Mouse (Mus musculus): ENCODE data around the gene Exoc3l2. TPM values are rescaled to one million over a fixed set of nuclear protein-coding genes. Genes with fewer than 3 reads are reported as not detected.

The Exoc3l2 gene
- polyA plus RNA-seq, 1 experiment: not detected

GRCm38 (mm10) chr7:19524420-19525104 lies 61.4 kb downstream of the Exoc3l2 start:
- Histone ChIP-seq H3ac (ENCODE audit: control insufficient read depth, insufficient read length) (no peak overlapping the region), H3K4me3 (no peak overlapping the region), H3K27me3 (ENCODE audit: control insufficient read depth, insufficient read depth, insufficient read length) (peaks cover 50% of the 10 kb centered on the region), H3K79me2 (ENCODE audit: control insufficient read depth, insufficient read depth) (no peaks in the 10 kb centered on the region), H3K4me2 (ENCODE audit: low read depth) (no peak overlapping the region), H3K36me3 (ENCODE audit: control insufficient read depth, insufficient read depth) (no peaks in the 10 kb centered on the region)
- no peak for TF ChIP-seq USF1 (IDR thresholded peaks at IDR 0.05; ENCODE audit: low read depth)
- no peak for TF ChIP-seq POLR2A (IDR thresholded peaks at IDR 0.05; ENCODE audit: insufficient read length, low read depth)
- TF ChIP-seq MYOD1 (IDR thresholded peaks at IDR 0.05; ENCODE audit: control insufficient read depth in 1 of 3, insufficient read length in 2 of 3, low read depth in 2 of 3): no peak
- TF ChIP-seq CEBPB (IDR thresholded peaks at IDR 0.05; ENCODE audit: insufficient read depth, poor library complexity, severe bottlenecking): no peak
- TF ChIP-seq POLR2AphosphoS2 (IDR thresholded peaks at IDR 0.05; ENCODE audit: insufficient read length, low read depth): no peak
- TF ChIP-seq SRF (IDR thresholded peaks at IDR 0.05; ENCODE audit: control insufficient read depth, insufficient read length, low read depth): no peak
- no peak for TF ChIP-seq TCF3 (IDR thresholded peaks at IDR 0.05; ENCODE audit: insufficient read length, low read depth)
- no peak for TF ChIP-seq TCF12 (IDR thresholded peaks at IDR 0.05; ENCODE audit: insufficient read depth, poor library complexity, severe bottlenecking)
- TF ChIP-seq MYOG (IDR thresholded peaks at IDR 0.05; ENCODE audit: control insufficient read depth in 1 of 3, insufficient read depth in 1 of 3, insufficient read length in 2 of 3, low read depth in 2 of 3): no peak
- TF ChIP-seq MAX (IDR thresholded peaks at IDR 0.05; ENCODE audit: low read depth): no peak

- Histone ChIP-seq H3K4me3 (no peak overlapping the region), H3K4me2 (ENCODE audit: low read depth) (no peak overlapping the region), H3K27me3 (ENCODE audit: control insufficient read depth, insufficient read depth, insufficient read length) (peaks cover 45% of the 10 kb centered on the region), H3K79me2 (ENCODE audit: control insufficient read depth, insufficient read depth) (no peaks in the 10 kb centered on the region), H3ac (ENCODE audit: control insufficient read depth, insufficient read length) (no peak overlapping the region), H3K36me3 (ENCODE audit: control insufficient read depth, insufficient read depth) (no peaks in the 10 kb centered on the region)
- TF ChIP-seq POLR2AphosphoS2 (IDR thresholded peaks at IDR 0.05; ENCODE audit: insufficient read length, low read depth): peak; percentile 58
- no peak for TF ChIP-seq USF1 (IDR thresholded peaks at IDR 0.05; ENCODE audit: low read depth)
Measured at GRCm38 (mm10) chr7:19525105-19525481, 62.0 kb downstream of the Exoc3l2 start.

GRCm38 (mm10) chr7:19531077-19531476 lies 67.9 kb downstream of the Exoc3l2 start:
- TF ChIP-seq MAX (IDR thresholded peaks at IDR 0.05; ENCODE audit: low read depth): no peak
- TF ChIP-seq SRF (IDR thresholded peaks at IDR 0.05; ENCODE audit: control insufficient read depth, insufficient read length, low read depth): no peak
- no peak for TF ChIP-seq MYOG (IDR thresholded peaks at IDR 0.05; ENCODE audit: control insufficient read depth in 1 of 3, insufficient read depth in 1 of 3, insufficient read length in 2 of 3, low read depth in 2 of 3)
- no peak for TF ChIP-seq POLR2A (IDR thresholded peaks at IDR 0.05; ENCODE audit: insufficient read length, low read depth)
- TF ChIP-seq TCF12 (IDR thresholded peaks at IDR 0.05; ENCODE audit: insufficient read depth, poor library complexity, severe bottlenecking): no peak
- no peak for TF ChIP-seq USF1 (IDR thresholded peaks at IDR 0.05; ENCODE audit: low read depth)
- TF ChIP-seq CEBPB (IDR thresholded peaks at IDR 0.05; ENCODE audit: insufficient read depth, poor library complexity, severe bottlenecking): no peak
- TF ChIP-seq REST (IDR thresholded peaks at IDR 0.05; ENCODE audit: insufficient read depth, insufficient read length): no peak
- TF ChIP-seq MYOD1 (IDR thresholded peaks at IDR 0.05; ENCODE audit: control insufficient read depth in 1 of 3, insufficient read length in 2 of 3, low read depth in 2 of 3): no peak
- TF ChIP-seq POLR2AphosphoS2 (IDR thresholded peaks at IDR 0.05; ENCODE audit: insufficient read length, low read depth): no peak
- no peak for TF ChIP-seq E2F4 (IDR thresholded peaks at IDR 0.05; ENCODE audit: insufficient read depth)
- no peak for TF ChIP-seq TCF3 (IDR thresholded peaks at IDR 0.05; ENCODE audit: insufficient read length, low read depth)
- H3K36me3 ChIP-seq (ENCODE audit: control insufficient read depth, insufficient read depth): no peaks in the 10 kb centered on the region

GRCm38 (mm10) chr7:19532240-19532639 lies 69.1 kb downstream of the Exoc3l2 start:
- no peaks in the 10 kb centered on the region for H3K36me3 ChIP-seq (ENCODE audit: control insufficient read depth, insufficient read depth)
- no peak overlapping the region for H3K4me2 ChIP-seq (ENCODE audit: low read depth)
- H3K4me3 ChIP-seq: no peak overlapping the region
- no peaks in the 10 kb centered on the region for H3K79me2 ChIP-seq (ENCODE audit: control insufficient read depth, insufficient read depth)
- H3ac ChIP-seq (ENCODE audit: control insufficient read depth, insufficient read length): no peak overlapping the region
- no peaks in the 10 kb centered on the region for H3K27me3 ChIP-seq (ENCODE audit: control insufficient read depth, insufficient read depth, insufficient read length)
- no peak for TF ChIP-seq POLR2A (IDR thresholded peaks at IDR 0.05; ENCODE audit: insufficient read length, low read depth)
- no peak for TF ChIP-seq TCF12 (IDR thresholded peaks at IDR 0.05; ENCODE audit: insufficient read depth, poor library complexity, severe bottlenecking)
- no peak for TF ChIP-seq E2F4 (IDR thresholded peaks at IDR 0.05; ENCODE audit: insufficient read depth)
- TF ChIP-seq REST (IDR thresholded peaks at IDR 0.05; ENCODE audit: insufficient read depth, insufficient read length): no peak
- TF ChIP-seq SRF (IDR thresholded peaks at IDR 0.05; ENCODE audit: control insufficient read depth, insufficient read length, low read depth): no peak
- TF ChIP-seq USF1 (IDR thresholded peaks at IDR 0.05; ENCODE audit: low read depth): no peak
- TF ChIP-seq MYOG (IDR thresholded peaks at IDR 0.05; ENCODE audit: control insufficient read depth in 1 of 3, insufficient read depth in 1 of 3, insufficient read length in 2 of 3, low read depth in 2 of 3): peak in 2 of 3 experiments; percentile 62 to 90
- no peak for TF ChIP-seq POLR2AphosphoS2 (IDR thresholded peaks at IDR 0.05; ENCODE audit: insufficient read length, low read depth)
- peak; percentile 54 for TF ChIP-seq TCF3 (IDR thresholded peaks at IDR 0.05; ENCODE audit: insufficient read length, low read depth)
- TF ChIP-seq MAX (IDR thresholded peaks at IDR 0.05; ENCODE audit: low read depth): no peak
- TF ChIP-seq CEBPB (IDR thresholded peaks at IDR 0.05; ENCODE audit: insufficient read depth, poor library complexity, severe bottlenecking): no peak
- TF ChIP-seq MYOD1 (IDR thresholded peaks at IDR 0.05; ENCODE audit: control insufficient read depth in 1 of 3, insufficient read length in 2 of 3, low read depth in 2 of 3): peak in 2 of 3 experiments; percentile 96

More at GRCm38 (mm10) chr7:19531077-19531476, 67.9 kb downstream of the Exoc3l2 start:
- Histone ChIP-seq H3K4me3 (no peak overlapping the region), H3K79me2 (ENCODE audit: control insufficient read depth, insufficient read depth) (no peaks in the 10 kb centered on the region), H3K4me2 (ENCODE audit: low read depth) (no peak overlapping the region), H3ac (ENCODE audit: control insufficient read depth, insufficient read length) (no peak overlapping the region), H3K27me3 (ENCODE audit: control insufficient read depth, insufficient read depth, insufficient read length) (no peaks in the 10 kb centered on the region)

GRCm38 (mm10) chr7:19534676-19535075 lies 71.5 kb downstream of the Exoc3l2 start:
- no peaks in the 10 kb centered on the region for H3K27me3 ChIP-seq (ENCODE audit: control insufficient read depth, insufficient read depth, insufficient read length)
- H3K79me2 ChIP-seq (ENCODE audit: control insufficient read depth, insufficient read depth): peaks cover under 1% of the 10 kb centered on the region
- no peak overlapping the region for H3ac ChIP-seq (ENCODE audit: control insufficient read depth, insufficient read length)
- no peak overlapping the region for H3K4me3 ChIP-seq
- H3K4me2 ChIP-seq (ENCODE audit: low read depth): no peak overlapping the region
- no peaks in the 10 kb centered on the region for H3K36me3 ChIP-seq (ENCODE audit: control insufficient read depth, insufficient read depth)
- TF ChIP-seq MYOD1 (IDR thresholded peaks at IDR 0.05; ENCODE audit: control insufficient read depth in 1 of 3, insufficient read length in 2 of 3, low read depth in 2 of 3) (no peak), POLR2A (IDR thresholded peaks at IDR 0.05; ENCODE audit: insufficient read length, low read depth) (no peak), REST (IDR thresholded peaks at IDR 0.05; ENCODE audit: insufficient read depth, insufficient read length) (no peak), USF1 (IDR thresholded peaks at IDR 0.05; ENCODE audit: low read depth) (no peak), MAX (IDR thresholded peaks at IDR 0.05; ENCODE audit: low read depth) (no peak), E2F4 (IDR thresholded peaks at IDR 0.05; ENCODE audit: insufficient read depth) (no peak), SRF (IDR thresholded peaks at IDR 0.05; ENCODE audit: control insufficient read depth, insufficient read length, low read depth) (no peak), POLR2AphosphoS2 (IDR thresholded peaks at IDR 0.05; ENCODE audit: insufficient read length, low read depth) (no peak), MYOG (IDR thresholded peaks at IDR 0.05; ENCODE audit: control insufficient read depth in 1 of 3, insufficient read depth in 1 of 3, insufficient read length in 2 of 3, low read depth in 2 of 3) (no peak), TCF12 (IDR thresholded peaks at IDR 0.05; ENCODE audit: insufficient read depth, poor library complexity, severe bottlenecking) (no peak), TCF3 (IDR thresholded peaks at IDR 0.05; ENCODE audit: insufficient read length, low read depth) (no peak), CEBPB (IDR thresholded peaks at IDR 0.05; ENCODE audit: insufficient read depth, poor library complexity, severe bottlenecking) (no peak)

Data from myocyte (in vitro differentiated cells).